In the genomic region with DNA sequence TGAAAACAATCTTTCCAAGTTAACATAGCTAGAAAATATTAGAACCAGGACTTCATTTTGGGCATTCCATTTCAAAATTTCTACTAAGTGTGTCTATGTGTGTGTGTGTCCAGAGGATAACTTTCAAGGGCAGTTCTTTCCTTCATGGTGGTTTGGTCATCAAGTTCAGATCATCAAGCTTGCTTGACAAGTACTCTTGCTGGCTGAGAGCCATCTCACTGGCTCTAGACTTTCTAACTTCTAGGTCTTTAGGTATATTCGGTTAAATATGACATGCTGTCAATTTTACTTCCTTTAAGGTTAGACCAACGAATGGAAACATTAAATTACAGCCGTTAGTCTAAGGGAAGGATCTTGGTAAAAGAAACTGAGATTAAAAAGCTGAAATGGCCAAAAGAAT, we compare ENCODE assay signal across 7 mouse cellular contexts. TPM values are rescaled to one million over a fixed set of nuclear protein-coding genes. Genes with fewer than 3 reads are reported as not detected.
DNase-seq lines count a peak whose midpoint lies in the region; ATAC-seq lines count a peak whose summit lies in the region.

No protein-coding gene starts in this region.

- peak overlapping the region; percentile 63 for H3K4me2 ChIP-seq in lung, embryonic 15.5 days
- peak overlapping the region; percentile 58 for H3K4me2 ChIP-seq in intestine, embryonic 16.5 days (ENCODE audit: low read depth, low read length)
- peak overlapping the region; percentile 60 for H3K4me2 ChIP-seq in neural tube, embryonic 14.5 days (ENCODE audit: low read depth, low read length)

- peaks cover 6% of the 10 kb centered on the region; the same call in 1 of the 2 replicates for H3K4me1 ChIP-seq in lung, embryonic 15.5 days
- peaks cover 6% of the 10 kb centered on the region for H3K4me1 ChIP-seq in intestine, embryonic 16.5 days (ENCODE audit: control insufficient read depth, insufficient read depth, low read length)
- H3K4me1 ChIP-seq in neural tube, embryonic 14.5 days (ENCODE audit: control insufficient read depth, insufficient read depth, low read length) = peaks cover 5% of the 10 kb centered on the region

- H3K9ac ChIP-seq in lung, embryonic 15.5 days = no peak overlapping the region
- no peak overlapping the region for H3K9ac ChIP-seq in intestine, embryonic 16.5 days (ENCODE audit: low read depth, low read length)
- H3K9ac ChIP-seq in neural tube, embryonic 14.5 days (replicated peaks; ENCODE audit: low read depth, low read length) = no peak overlapping the region

- DNase-seq in lung, postnatal 4 days = no peak
- DNase-seq in right cerebral cortex, postnatal 14 days = no peak
- no peak for DNase-seq in ovary, postnatal 10 days (ENCODE audit: low spot score)

- no peaks in the 10 kb centered on the region for H3K27me3 ChIP-seq in lung, embryonic 15.5 days
- no peaks in the 10 kb centered on the region for H3K27me3 ChIP-seq in intestine, embryonic 16.5 days (replicated peaks; ENCODE audit: control insufficient read depth, insufficient read depth, low read length)
- H3K27me3 ChIP-seq in neural tube, embryonic 14.5 days (ENCODE audit: control insufficient read depth, insufficient read depth, low read length) = no peaks in the 10 kb centered on the region

- no peak for ATAC-seq in lung, embryonic 15.5 days (ENCODE audit: borderline replicate concordance, extremely low read depth, low FRiP score, low TSS enrichment)
- ATAC-seq in erythroblast, adult 5-6 weeks (replicated peaks; ENCODE audit: low FRiP score, poor library complexity, severe bottlenecking) = peak; percentile 17; the same call in 1 of the 2 replicates
- no peak for ATAC-seq in intestine, embryonic 16.5 days
- no peak for ATAC-seq in neural tube, embryonic 14.5 days (ENCODE audit: low read depth)

- H3K9me3 ChIP-seq in lung, embryonic 15.5 days = no peaks in the 10 kb centered on the region
- no peaks in the 10 kb centered on the region for H3K9me3 ChIP-seq in intestine, embryonic 16.5 days (ENCODE audit: control insufficient read depth, low read length)
- H3K9me3 ChIP-seq in neural tube, embryonic 14.5 days (ENCODE audit: control insufficient read depth, low read length) = no peaks in the 10 kb centered on the region

- 18% methylated on average over 3 of the region's 3 CpGs for WGBS in lung, embryonic 15.5 days
- 24% methylated on average over 3 of the region's 3 CpGs for whole genome bisulfite sequencing in intestine, embryonic 16.5 days
- 34% methylated on average over 3 of the region's 3 CpGs for WGBS in neural tube, embryonic 14.5 days

- peak overlapping the region; percentile 76 for H3K4me3 ChIP-seq in lung, embryonic 15.5 days
- peak overlapping the region; percentile 95 for H3K4me3 ChIP-seq in intestine, embryonic 16.5 days (ENCODE audit: low read length)
- peak overlapping the region; percentile 98 for H3K4me3 ChIP-seq in neural tube, embryonic 14.5 days (ENCODE audit: low read depth, low read length)

- no peaks in the 10 kb centered on the region for H3K36me3 ChIP-seq in lung, embryonic 15.5 days
- no peaks in the 10 kb centered on the region for H3K36me3 ChIP-seq in intestine, embryonic 16.5 days (ENCODE audit: control insufficient read depth, insufficient read depth, low read length)
- H3K36me3 ChIP-seq in neural tube, embryonic 14.5 days (ENCODE audit: control insufficient read depth, insufficient read depth, low read length) = no peaks in the 10 kb centered on the region

- no peak overlapping the region for H3K27ac ChIP-seq in lung, embryonic 15.5 days
- H3K27ac ChIP-seq in intestine, embryonic 16.5 days (ENCODE audit: low read length) = no peak overlapping the region
- H3K27ac ChIP-seq in neural tube, embryonic 14.5 days (ENCODE audit: low read depth, low read length) = no peak overlapping the region

RNA-seq across cellular contexts. Expression of a gene that starts 0.5 kb away (rescaled TPM):
- 26.3 and 28.3 TPM in 2 replicates for polyA plus RNA-seq in lung, embryonic 15.5 days (2015; fragmentation: Nextera tagmentation; extraction: Ambion mirVana)
- total RNA-seq in erythroblast, adult 5-6 weeks (2015; ENCODE audit: low replicate concordance) = 11.7 and 14.4 TPM in 2 replicates
- total RNA-seq in erythroblast, adult 5-6 weeks (2017; ENCODE audit: low replicate concordance) = 7.4 and 9.5 TPM in 2 replicates
- polyA plus RNA-seq in intestine, embryonic 16.5 days (2015; fragmentation: Nextera tagmentation; extraction: Ambion mirVana) = 17.2 and 19.4 TPM in 2 replicates
- polyA plus RNA-seq in neural tube, embryonic 14.5 days (2014; fragmentation: Nextera tagmentation; extraction: Ambion mirVana) = 42.7 and 50.4 TPM in 2 replicates

RNA-seq across cellular contexts. Expression of a gene that starts 12.2 kb away (rescaled TPM):
- polyA plus RNA-seq in lung, embryonic 15.5 days (2015; fragmentation: Nextera tagmentation; extraction: Ambion mirVana) = 31.7 and 34.1 TPM in 2 replicates
- 5.6 and 8.8 TPM in 2 replicates for total RNA-seq in erythroblast, adult 5-6 weeks (2015; ENCODE audit: low replicate concordance)
- 3.2 and 8.1 TPM in 2 replicates for total RNA-seq in erythroblast, adult 5-6 weeks (2017; ENCODE audit: low replicate concordance)
- polyA plus RNA-seq in intestine, embryonic 16.5 days (2015; fragmentation: Nextera tagmentation; extraction: Ambion mirVana) = 18.7 and 21.5 TPM in 2 replicates
- 62.3 and 74.7 TPM in 2 replicates for polyA plus RNA-seq in neural tube, embryonic 14.5 days (2014; fragmentation: Nextera tagmentation; extraction: Ambion mirVana)

RNA-seq across cellular contexts. Expression of a gene that starts 58.3 kb away (rescaled TPM):
- polyA plus RNA-seq in lung, embryonic 15.5 days (2015; fragmentation: Nextera tagmentation; extraction: Ambion mirVana) = 7.8 and 8.2 TPM in 2 replicates
- total RNA-seq in erythroblast, adult 5-6 weeks (2015; ENCODE audit: low replicate concordance) = 8.6 and 14.4 TPM in 2 replicates
- 8.0 and 20.2 TPM in 2 replicates for total RNA-seq in erythroblast, adult 5-6 weeks (2017; ENCODE audit: low replicate concordance)
- polyA plus RNA-seq in intestine, embryonic 16.5 days (2015; fragmentation: Nextera tagmentation; extraction: Ambion mirVana) = 5.3 and 6.1 TPM in 2 replicates
- polyA plus RNA-seq in neural tube, embryonic 14.5 days (2014; fragmentation: Nextera tagmentation; extraction: Ambion mirVana) = 15.4 and 16.3 TPM in 2 replicates
